Mouse (Mus musculus): Measurements from ENCODE around the gene Gse1.

GRCm38 (mm10) chr8:120571561-120571960 lies 343.3 kb downstream of the Gse1 start:
- no peak for TF ChIP-seq CTCF (IDR thresholded peaks at IDR 0.05; ENCODE audit: borderline replicate concordance, extremely low read depth, insufficient read depth, insufficient read length)
- no peak for TF ChIP-seq POLR2A (IDR thresholded peaks at IDR 0.05; ENCODE audit: borderline replicate concordance, extremely low read depth, insufficient read depth, insufficient read length, poor library complexity, severe bottlenecking)

Data from brain, embryonic 14.5 days (tissue).